Mouse (Mus musculus) c-Kit-positive CD71-negative TER-119-negative erythroid progenitor cells, embryonic 14.5 days (primary cell): ENCODE measurements around the gene Bpifa6.

Experiments
- DNase-seq: peaks from one replicate; pipeline ENCODE4 v3.0.0-alpha.2; 2013; ENCODE audit warnings: low read depth

Gene Bpifa6

DNA sequence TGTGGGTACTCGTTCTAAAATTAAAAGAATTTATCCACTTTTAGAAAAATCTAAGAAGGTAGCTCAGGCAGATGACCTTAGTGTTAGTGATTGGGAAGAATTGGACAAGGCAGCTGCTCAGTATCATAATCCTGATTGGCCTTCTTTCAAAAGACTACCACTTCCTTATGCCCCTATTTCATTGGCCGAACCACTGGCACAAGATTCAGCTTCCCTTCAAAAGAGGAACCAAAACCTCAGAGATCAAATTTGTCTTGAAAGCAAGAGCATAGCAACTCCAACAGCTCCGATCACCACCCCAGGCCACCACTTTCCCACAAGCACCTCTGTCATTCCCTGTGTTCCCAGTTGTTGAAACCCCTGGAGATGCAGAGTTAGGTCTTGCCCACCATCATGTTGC, 70.0 kb downstream of the Bpifa6 start:
- DNase-seq: no peak
